Mouse (Mus musculus) Muller cell, postnatal 12 days (primary cell): Measurements from ENCODE around the gene Tcp11.

Source experiments
- DNase-seq: peaks from one replicate; pipeline ENCODE4 v3.0.0-alpha.2; 2015; ENCODE audit errors: inconsistent ontology term

Gene Tcp11

GRCm38 (mm10) chr17:28080045-28080816 is at the start of gene Tcp11:
Tcp11 (minus strand) TSS chr17:28080639.
- peak; percentile 63 for DNase-seq

GRCm38 (mm10) chr17:28129796-28130195 is 49.4 kb upstream of the Tcp11 start:
- DNase-seq = no peak

- DNase-seq = peak; percentile 76
Measured at GRCm38 (mm10) chr17:28124368-28124767, 43.9 kb upstream of the Tcp11 start.

- DNase-seq = peak; percentile 41
Measured at GRCm38 (mm10) chr17:28123627-28124026, 43.2 kb upstream of the Tcp11 start.

DNA sequence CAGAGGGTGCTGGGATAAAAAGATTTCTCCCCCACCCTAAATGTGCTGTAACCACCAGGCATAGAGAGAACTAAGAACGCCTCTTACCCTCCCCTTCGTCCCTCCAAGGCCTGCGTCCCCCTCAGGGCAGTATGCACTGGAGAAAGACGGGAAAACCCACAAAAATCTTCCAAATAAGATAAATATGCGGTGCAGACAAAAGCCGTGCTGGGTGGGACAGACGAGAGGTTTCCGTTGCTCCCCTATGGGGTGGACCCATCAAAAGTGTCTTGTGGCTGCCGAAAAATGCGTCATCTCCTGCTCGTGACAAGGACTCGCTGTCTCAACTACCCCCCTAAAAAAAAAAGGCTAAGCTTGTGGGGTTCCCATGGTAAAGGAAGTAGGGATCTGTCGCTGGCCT is 42.5 kb upstream of the Tcp11 start:
- no peak for DNase-seq

- DNase-seq = no peak
Measured at GRCm38 (mm10) chr17:28120460-28120859, 40.0 kb upstream of the Tcp11 start.

GRCm38 (mm10) chr17:28117451-28118209 is 37.2 kb upstream of the Tcp11 start:
- peak; percentile 45 for DNase-seq

DNA sequence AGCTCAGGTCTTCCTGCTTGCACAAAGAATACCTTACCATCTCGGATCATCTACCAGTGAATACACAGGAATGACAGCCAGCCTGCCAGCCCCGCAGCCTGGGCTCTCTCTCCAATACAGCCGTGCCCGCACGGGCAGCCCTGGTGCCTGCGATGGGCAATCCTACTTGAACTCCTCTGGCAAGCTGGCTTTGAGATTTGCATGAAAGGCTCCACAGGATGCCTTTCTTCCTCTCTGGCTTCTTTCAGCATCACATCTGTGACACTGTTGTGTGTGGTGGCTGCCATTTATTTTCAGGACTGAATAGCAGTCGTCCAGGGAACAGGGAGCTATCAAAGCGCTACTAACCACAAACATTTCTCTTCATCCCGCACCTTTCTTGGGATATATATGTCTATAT is 35.9 kb upstream of the Tcp11 start:
- no peak for DNase-seq

DNA sequence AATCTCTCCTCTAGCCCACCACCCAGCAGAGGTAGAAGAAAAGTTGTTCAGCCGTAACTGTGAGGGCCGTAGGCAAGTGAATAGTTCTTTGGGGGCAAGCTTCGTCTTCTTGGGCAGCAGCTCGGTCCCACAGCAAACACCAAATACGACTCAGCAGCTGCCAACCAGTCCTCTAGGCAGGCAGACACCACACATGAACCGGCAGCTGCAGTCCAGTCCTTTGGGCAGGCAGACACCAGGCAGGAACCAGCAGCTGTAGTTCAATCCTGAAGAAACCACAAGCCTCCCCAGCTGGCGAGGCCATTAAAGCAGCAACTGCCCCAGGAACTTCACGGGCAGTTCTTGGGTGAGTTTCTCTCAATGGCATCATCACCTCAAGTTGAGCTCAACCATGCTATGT is 31.8 kb upstream of the Tcp11 start:
- DNase-seq = no peak

GRCm38 (mm10) chr17:28107275-28107674 is 26.8 kb upstream of the Tcp11 start:
- DNase-seq = no peak

DNA sequence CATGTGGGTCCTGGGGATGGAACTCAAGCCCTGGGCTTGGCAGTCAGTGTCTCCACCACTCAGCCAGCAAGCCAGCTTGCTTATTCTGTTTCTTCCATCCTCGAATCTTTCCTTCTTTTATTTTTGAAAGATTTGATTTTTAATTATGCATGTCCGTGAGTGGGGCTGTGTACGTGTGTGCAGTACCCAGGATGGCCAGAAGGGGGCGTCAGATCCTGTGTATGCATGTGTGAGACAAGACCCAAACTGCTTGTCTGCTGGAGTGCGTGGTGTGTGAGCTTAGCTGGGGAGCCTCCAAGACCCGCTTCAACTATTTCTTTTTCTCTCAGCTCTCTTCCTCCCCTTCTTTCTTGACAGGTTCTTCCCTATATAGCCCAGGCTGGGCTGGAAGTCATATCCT is 25.9 kb upstream of the Tcp11 start:
- DNase-seq = no peak

DNA sequence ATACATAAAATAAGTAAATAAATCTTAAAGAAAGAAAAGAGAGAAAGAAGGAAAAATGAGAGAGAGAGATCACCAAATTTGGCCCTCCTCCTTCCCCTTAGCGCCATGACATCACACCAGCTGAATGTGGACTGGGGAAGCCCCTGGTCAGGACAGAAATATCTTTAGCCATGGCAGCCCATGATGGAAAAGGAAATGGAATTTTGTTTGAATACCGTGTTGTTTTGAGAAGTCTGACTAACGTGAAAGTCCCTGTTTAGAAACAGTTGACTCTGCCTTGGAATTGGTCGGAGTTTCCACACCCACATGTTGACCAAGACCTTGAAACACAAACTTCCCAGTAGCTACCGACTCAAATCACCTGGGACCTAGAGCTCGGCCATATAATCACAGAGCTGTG is 24.0 kb upstream of the Tcp11 start:
- no peak for DNase-seq

- DNase-seq = no peak
Measured at GRCm38 (mm10) chr17:28101902-28102319, 21.5 kb upstream of the Tcp11 start.

- DNase-seq = no peak
Measured at GRCm38 (mm10) chr17:28101284-28101887, 20.9 kb upstream of the Tcp11 start.

- no peak for DNase-seq
Measured at GRCm38 (mm10) chr17:28100669-28101068, 20.2 kb upstream of the Tcp11 start.

GRCm38 (mm10) chr17:28099086-28099485 is 18.6 kb upstream of the Tcp11 start:
- DNase-seq = no peak

DNA sequence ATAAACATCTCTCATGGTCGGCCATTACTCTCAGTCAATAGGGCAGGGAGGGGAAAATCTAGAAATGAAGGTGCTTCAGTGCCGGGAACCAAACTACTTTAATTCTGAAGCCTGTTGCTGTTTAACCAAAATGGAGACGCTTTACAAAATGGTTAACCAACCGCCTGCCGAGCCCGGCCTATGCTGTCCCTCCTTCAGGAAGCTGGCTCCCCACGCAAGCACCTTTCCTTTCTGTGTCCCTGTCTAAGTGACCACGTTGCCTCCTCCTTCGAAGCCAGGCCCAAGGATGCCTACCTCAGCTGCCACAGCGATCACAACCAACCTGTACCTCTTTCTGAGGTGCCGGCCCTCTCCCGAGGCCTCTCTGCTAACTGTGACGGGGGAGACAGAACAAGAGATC is 16.9 kb upstream of the Tcp11 start:
- DNase-seq = no peak

DNA sequence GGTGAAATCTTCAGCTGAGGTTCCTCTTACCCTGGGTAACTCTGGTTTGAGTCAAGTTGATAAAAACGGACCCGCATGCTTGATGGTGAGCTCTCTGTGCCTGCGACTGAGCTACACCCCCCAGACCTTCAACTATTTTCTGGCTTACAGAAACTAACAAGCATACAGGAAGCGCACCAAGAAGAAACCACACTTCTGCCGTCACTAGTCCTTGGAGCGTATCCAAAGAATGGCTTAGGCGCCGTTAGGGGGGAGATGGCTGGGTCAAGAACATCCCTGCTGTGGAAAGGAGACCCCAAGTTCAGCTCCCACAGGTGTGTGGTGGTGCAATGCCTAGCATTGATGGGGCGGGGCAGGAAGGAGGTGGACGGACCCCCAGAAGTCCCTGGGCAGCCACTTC is 16.0 kb upstream of the Tcp11 start:
- no peak for DNase-seq

- no peak for DNase-seq
Measured at GRCm38 (mm10) chr17:28093837-28094236, 13.4 kb upstream of the Tcp11 start.

GRCm38 (mm10) chr17:28092297-28092696 is 11.9 kb upstream of the Tcp11 start:
- no peak for DNase-seq

DNA sequence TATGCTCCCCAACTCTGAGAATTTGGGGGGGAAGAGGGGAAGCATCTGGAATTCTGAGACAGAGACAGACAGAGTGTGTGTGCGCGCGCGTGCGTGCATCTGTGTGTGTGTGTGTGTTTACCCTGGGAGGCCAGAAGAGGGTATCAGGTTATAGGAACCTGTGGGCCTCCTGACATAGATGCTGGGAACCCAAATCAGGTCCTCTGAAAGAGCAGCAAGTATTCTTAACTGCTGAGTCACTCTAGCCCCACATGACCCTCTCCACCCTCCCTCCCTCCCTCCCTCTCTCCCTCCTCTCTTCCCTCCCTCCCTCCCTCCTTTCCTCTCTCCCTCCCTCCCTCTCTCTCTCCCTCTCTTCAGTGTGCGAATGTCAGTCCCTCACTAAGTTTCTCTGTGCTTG is 8.3 kb upstream of the Tcp11 start:
- no peak for DNase-seq

- DNase-seq = peak; percentile 75
Measured at GRCm38 (mm10) chr17:28087430-28087829, 7.0 kb upstream of the Tcp11 start.

DNA sequence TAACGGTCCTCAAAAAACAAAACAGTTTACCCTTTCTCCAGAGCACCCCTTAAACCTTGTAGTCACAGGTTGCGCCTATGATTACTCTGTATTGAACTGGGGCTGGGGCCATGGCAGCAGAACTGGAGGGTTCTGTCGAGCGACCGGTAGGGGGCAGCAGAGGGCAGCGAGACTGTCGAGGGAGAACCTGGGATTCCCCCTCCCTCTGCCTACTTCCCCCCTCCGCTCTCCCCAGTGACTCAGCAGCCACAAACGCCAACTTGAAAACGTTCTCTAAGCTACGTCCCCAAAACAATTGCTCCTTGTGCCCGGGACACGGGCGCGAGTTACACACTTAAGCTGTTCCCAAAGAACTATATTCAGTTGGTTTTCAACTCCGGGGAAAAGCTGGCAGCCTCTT is 4.5 kb upstream of the Tcp11 start:
- DNase-seq = peak; percentile 95
